Mouse (Mus musculus): ENCODE measurements around the gene Rnase12. TPM values are rescaled to one million over a fixed set of nuclear protein-coding genes. Genes with fewer than 3 reads are reported as not detected.

The Rnase12 gene
- polyA plus RNA-seq, 1 experiment = not detected

DNA sequence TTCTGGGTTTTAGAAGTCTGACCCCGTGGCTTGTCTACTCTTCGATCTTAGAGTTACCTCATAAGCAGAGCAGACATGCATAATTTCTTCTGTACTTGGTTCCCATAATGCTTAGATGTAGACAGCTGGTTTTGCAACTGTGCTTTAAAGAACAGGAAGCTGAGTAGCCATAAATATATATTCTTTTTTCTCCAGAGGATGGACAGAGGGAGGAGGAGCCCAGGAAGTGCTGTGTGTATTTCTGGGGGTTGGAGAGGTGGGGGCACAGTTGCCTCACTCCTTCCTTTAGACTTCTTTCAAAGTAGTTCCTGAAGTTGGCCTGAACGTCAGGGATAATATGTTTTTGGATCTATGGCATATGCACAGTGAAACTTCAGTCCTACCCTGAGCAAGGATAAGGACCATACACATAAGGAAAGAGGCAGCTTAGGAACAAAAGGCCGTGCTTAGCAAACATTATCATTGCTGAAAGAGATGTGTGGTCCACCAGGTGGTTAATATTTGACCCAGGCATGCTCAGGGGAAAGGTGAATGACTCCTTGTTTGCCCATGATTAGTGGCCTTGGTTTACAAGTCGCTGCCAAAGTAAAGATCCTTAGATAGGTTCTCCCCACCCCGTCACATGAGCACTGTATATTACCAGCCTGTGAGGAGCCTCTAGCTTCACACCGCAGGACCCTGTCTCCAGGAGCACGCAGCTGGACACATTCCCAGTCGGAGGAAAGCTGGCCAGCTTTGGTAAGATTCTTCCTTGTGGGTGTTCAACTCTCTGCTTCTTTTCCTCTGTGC lies 38.5 kb upstream of the Rnase12 start:
- Histone ChIP-seq H3K27ac (ENCODE audit: insufficient read depth, low read depth, low read length) (peak overlapping the region; percentile 83), H3K27me3 (ENCODE audit: control insufficient read depth, insufficient read depth, low read length) (no peaks in the 10 kb centered on the region), H3K4me1 (ENCODE audit: control insufficient read depth, insufficient read depth, insufficient read length, low read length) (peaks cover 2% of the 10 kb centered on the region; the same call in 1 of the 2 replicates), H3K36me3 (ENCODE audit: control insufficient read depth, insufficient read depth, low read length) (no peaks in the 10 kb centered on the region), H3K4me3 (ENCODE audit: low read depth, low read length) (peak overlapping the region; percentile 28; the same call in 1 of the 2 replicates)
- 16% methylated on average over 9 of the region's 9 CpGs for WGBS
- TF ChIP-seq CTCF (IDR thresholded peaks at IDR 0.05; ENCODE audit: extremely low read depth, insufficient read length, insufficient replicate concordance, low read depth, low read length) (no peak), POLR2A (IDR thresholded peaks at IDR 0.05; ENCODE audit: low read depth, low read length) (no peak; the same call in 1 of the 2 replicates)

DNA sequence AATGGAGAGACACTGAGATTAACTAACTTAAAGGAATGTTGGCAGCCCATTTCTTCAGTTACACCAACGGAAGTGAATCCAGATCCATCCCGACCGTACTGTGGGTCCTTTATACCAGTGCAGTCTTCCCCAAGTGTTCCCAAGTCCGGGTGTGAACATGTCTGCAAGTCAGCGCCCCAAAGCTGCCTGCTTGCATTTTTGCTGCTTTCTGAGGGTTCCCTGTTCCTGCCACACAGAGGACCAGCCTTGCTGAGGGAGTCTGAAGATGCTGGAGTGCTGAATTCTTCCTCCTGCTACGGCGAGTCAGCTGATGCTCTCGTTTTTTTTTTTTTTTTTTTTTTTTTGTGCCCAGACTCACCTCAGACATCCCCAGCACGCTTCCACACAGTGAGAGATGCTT lies 37.5 kb upstream of the Rnase12 start:
- Histone ChIP-seq H3K27ac (ENCODE audit: insufficient read depth, low read depth, low read length) (no peak overlapping the region), H3K36me3 (ENCODE audit: control insufficient read depth, insufficient read depth, low read length) (no peaks in the 10 kb centered on the region), H3K4me3 (ENCODE audit: low read depth, low read length) (no peak overlapping the region), H3K27me3 (ENCODE audit: control insufficient read depth, insufficient read depth, low read length) (no peaks in the 10 kb centered on the region), H3K4me1 (ENCODE audit: control insufficient read depth, insufficient read depth, insufficient read length, low read length) (peaks cover 2% of the 10 kb centered on the region; the same call in 1 of the 2 replicates)
- TF ChIP-seq CTCF (IDR thresholded peaks at IDR 0.05; ENCODE audit: extremely low read depth, insufficient read length, insufficient replicate concordance, low read depth, low read length) (no peak), POLR2A (IDR thresholded peaks at IDR 0.05; ENCODE audit: low read depth, low read length) (no peak)
- WGBS = 68% methylated on average over 9 of the region's 9 CpGs

- no peak overlapping the region for H3K4me3 ChIP-seq (ENCODE audit: low read depth, low read length)
- H3K27me3 ChIP-seq (ENCODE audit: control insufficient read depth, insufficient read depth, low read length) = no peaks in the 10 kb centered on the region
- 58% methylated on average over 5 of the region's 5 CpGs for WGBS
- H3K27ac ChIP-seq (ENCODE audit: insufficient read depth, low read depth, low read length) = peak overlapping the region; percentile 62; the same call in 1 of the 2 replicates
- peaks cover 2% of the 10 kb centered on the region; the same call in 1 of the 2 replicates for H3K4me1 ChIP-seq (ENCODE audit: control insufficient read depth, insufficient read depth, insufficient read length, low read length)
- H3K36me3 ChIP-seq (ENCODE audit: control insufficient read depth, insufficient read depth, low read length) = no peaks in the 10 kb centered on the region
- no peak for TF ChIP-seq CTCF (IDR thresholded peaks at IDR 0.05; ENCODE audit: extremely low read depth, insufficient read length, insufficient replicate concordance, low read depth, low read length)
- no peak for TF ChIP-seq POLR2A (IDR thresholded peaks at IDR 0.05; ENCODE audit: low read depth, low read length)
Measured at GRCm38 (mm10) chr14:51094096-51094875, 36.8 kb upstream of the Rnase12 start.

GRCm38 (mm10) chr14:51093496-51093895 lies 36.0 kb upstream of the Rnase12 start:
- no peak for TF ChIP-seq CTCF (IDR thresholded peaks at IDR 0.05; ENCODE audit: extremely low read depth, insufficient read length, insufficient replicate concordance, low read depth, low read length)
- no peak for TF ChIP-seq POLR2A (IDR thresholded peaks at IDR 0.05; ENCODE audit: low read depth, low read length)
- no peaks in the 10 kb centered on the region for H3K27me3 ChIP-seq (ENCODE audit: control insufficient read depth, insufficient read depth, low read length)
- H3K4me3 ChIP-seq (ENCODE audit: low read depth, low read length) = no peak overlapping the region
- 14% methylated on average over 3 of the region's 3 CpGs for WGBS
- H3K4me1 ChIP-seq (ENCODE audit: control insufficient read depth, insufficient read depth, insufficient read length, low read length) = peaks cover 2% of the 10 kb centered on the region; the same call in 1 of the 2 replicates
- peak overlapping the region; percentile 62; the same call in 1 of the 2 replicates for H3K27ac ChIP-seq (ENCODE audit: insufficient read depth, low read depth, low read length)
- H3K36me3 ChIP-seq (ENCODE audit: control insufficient read depth, insufficient read depth, low read length) = no peaks in the 10 kb centered on the region

- no peaks in the 10 kb centered on the region for H3K27me3 ChIP-seq (ENCODE audit: control insufficient read depth, insufficient read depth, low read length)
- no peak for TF ChIP-seq CTCF (IDR thresholded peaks at IDR 0.05; ENCODE audit: extremely low read depth, insufficient read length, insufficient replicate concordance, low read depth, low read length)
- TF ChIP-seq POLR2A (IDR thresholded peaks at IDR 0.05; ENCODE audit: low read depth, low read length) = no peak
- peaks cover 2% of the 10 kb centered on the region; the same call in 1 of the 2 replicates for H3K4me1 ChIP-seq (ENCODE audit: control insufficient read depth, insufficient read depth, insufficient read length, low read length)
- peak overlapping the region; percentile 34 for H3K4me3 ChIP-seq (ENCODE audit: low read depth, low read length)
- H3K36me3 ChIP-seq (ENCODE audit: control insufficient read depth, insufficient read depth, low read length) = no peaks in the 10 kb centered on the region
- WGBS = 18% methylated on average over 8 of the region's 8 CpGs
- 0 out of 2 replicates have a peak overlapping the region, but pooled peaks have one; percentile 10 for H3K27ac ChIP-seq (ENCODE audit: insufficient read depth, low read depth, low read length)
Measured at GRCm38 (mm10) chr14:51092073-51092620, 34.7 kb upstream of the Rnase12 start.

DNA sequence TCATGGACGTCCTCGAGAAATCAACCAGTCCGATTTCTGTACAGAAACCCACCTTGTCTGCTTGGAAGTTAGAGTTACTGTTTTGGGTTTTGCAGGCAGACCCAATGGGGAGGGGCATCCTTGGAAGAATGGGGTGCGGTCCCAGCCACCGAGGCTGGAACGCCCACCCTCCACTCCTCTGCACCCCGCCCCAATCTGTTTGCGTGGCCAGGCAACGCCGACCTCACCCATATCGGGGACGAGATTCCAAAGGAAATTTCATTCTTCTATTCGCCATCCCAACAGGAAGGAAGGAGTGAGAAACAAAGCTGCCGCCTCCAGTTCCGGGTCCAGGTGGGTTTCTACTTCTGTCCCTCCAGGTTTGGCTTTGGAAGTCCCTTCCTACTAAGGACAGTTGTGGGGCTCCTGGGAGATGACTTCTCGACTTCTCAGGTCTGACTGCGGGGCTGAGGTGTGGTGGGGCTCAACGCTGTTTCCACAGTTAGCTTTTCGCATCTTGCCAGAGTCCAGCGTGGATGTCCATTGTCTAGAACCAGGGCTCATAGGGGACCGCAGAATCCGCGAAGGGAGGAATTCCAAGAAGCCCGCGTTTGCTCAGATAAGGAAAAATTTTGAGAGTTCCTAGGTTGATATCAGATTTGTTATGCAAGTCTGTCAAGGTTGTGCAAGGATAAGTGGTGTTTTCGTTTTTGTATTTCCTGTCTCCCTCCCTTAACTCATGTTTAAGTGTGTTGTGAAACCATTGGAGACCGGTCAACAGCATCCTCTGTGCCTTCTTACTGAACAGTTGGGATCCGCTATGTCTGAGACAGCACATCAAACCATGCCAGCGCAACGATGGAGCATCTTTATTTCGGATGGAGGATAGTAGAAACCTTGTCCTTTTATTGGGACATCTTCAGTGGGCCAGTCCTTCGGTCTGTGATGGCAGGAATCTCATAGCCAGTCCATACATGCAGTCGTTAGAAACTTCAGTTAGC lies 33.8 kb upstream of the Rnase12 start, which contains the start of the genes Rnase4 and Ang:
Gene Rnase4 (plus strand): TSS at position 157 of the 980 bp plus-strand sequence.
Gene Ang (plus strand): TSS at position 230 of the 980 bp plus-strand sequence.
- no peak; the same call in 1 of the 2 replicates for TF ChIP-seq POLR2A (IDR thresholded peaks at IDR 0.05; ENCODE audit: low read depth, low read length)
- TF ChIP-seq CTCF (IDR thresholded peaks at IDR 0.05; ENCODE audit: extremely low read depth, insufficient read length, insufficient replicate concordance, low read depth, low read length) = no peak
- Histone ChIP-seq H3K4me1 (ENCODE audit: control insufficient read depth, insufficient read depth, insufficient read length, low read length) (peaks cover 2% of the 10 kb centered on the region; the same call in 1 of the 2 replicates), H3K27ac (ENCODE audit: insufficient read depth, low read depth, low read length) (peak within 1 kb of the TSS; percentile 96), H3K27me3 (ENCODE audit: control insufficient read depth, insufficient read depth, low read length) (no peaks in the 10 kb centered on the region), H3K36me3 (ENCODE audit: control insufficient read depth, insufficient read depth, low read length) (no peaks in the 10 kb centered on the region), H3K4me3 (ENCODE audit: low read depth, low read length) (peak within 1 kb of the TSS; percentile 89)
- 4% methylated on average over 33 of the region's 33 CpGs for whole genome bisulfite sequencing
